Mouse (Mus musculus): ENCODE results near the gene Slc35f1. TPM values are rescaled to one million over a fixed set of nuclear protein-coding genes. Genes with fewer than 3 reads are reported as not detected.

The Slc35f1 gene
- polyA plus RNA-seq, 1 experiment = not detected

GRCm38 (mm10) chr10:52715146-52715545 lies 24.8 kb downstream of the Slc35f1 start:
- Histone ChIP-seq H3K4me1 (ENCODE audit: control insufficient read depth) (no peaks in the 10 kb centered on the region), H3K9me3 (ENCODE audit: control insufficient read depth, low read length) (no peaks in the 10 kb centered on the region), H3K27me3 (ENCODE audit: control insufficient read depth) (no peaks in the 10 kb centered on the region), H3K4me3 (replicated peaks) (no peak overlapping the region), H3K36me3 (ENCODE audit: control insufficient read depth) (no peaks in the 10 kb centered on the region)
- TF ChIP-seq GATA1 (IDR thresholded peaks at IDR 0.05; ENCODE audit: low read length) (no peak), TAL1 (IDR thresholded peaks at IDR 0.05; ENCODE audit: low read length) (no peak)

GRCm38 (mm10) chr10:52718199-52718917 lies 28.0 kb downstream of the Slc35f1 start:
- Histone ChIP-seq H3K36me3 (ENCODE audit: control insufficient read depth) (no peaks in the 10 kb centered on the region), H3K27me3 (ENCODE audit: control insufficient read depth) (no peaks in the 10 kb centered on the region), H3K9me3 (ENCODE audit: control insufficient read depth, low read length) (no peaks in the 10 kb centered on the region), H3K4me3 (replicated peaks) (no peak overlapping the region), H3K4me1 (ENCODE audit: control insufficient read depth) (no peaks in the 10 kb centered on the region)
- TF ChIP-seq TAL1 (IDR thresholded peaks at IDR 0.05; ENCODE audit: low read length) = no peak
- no peak for TF ChIP-seq GATA1 (IDR thresholded peaks at IDR 0.05; ENCODE audit: low read length)

- H3K27me3 ChIP-seq (ENCODE audit: control insufficient read depth) = no peaks in the 10 kb centered on the region
- no peak overlapping the region for H3K4me3 ChIP-seq (replicated peaks)
- no peak for TF ChIP-seq TAL1 (IDR thresholded peaks at IDR 0.05; ENCODE audit: low read length)
- TF ChIP-seq GATA1 (IDR thresholded peaks at IDR 0.05; ENCODE audit: low read length) = no peak
- H3K4me1 ChIP-seq (ENCODE audit: control insufficient read depth) = no peaks in the 10 kb centered on the region
- H3K9me3 ChIP-seq (ENCODE audit: control insufficient read depth, low read length) = no peaks in the 10 kb centered on the region
- H3K36me3 ChIP-seq (ENCODE audit: control insufficient read depth) = no peaks in the 10 kb centered on the region
Observed at GRCm38 (mm10) chr10:52726674-52727073, 36.3 kb downstream of the Slc35f1 start.

GRCm38 (mm10) chr10:52742671-52743379 lies 52.5 kb downstream of the Slc35f1 start:
- H3K4me1 ChIP-seq (ENCODE audit: control insufficient read depth) = no peaks in the 10 kb centered on the region
- H3K4me3 ChIP-seq (replicated peaks) = no peak overlapping the region
- H3K9me3 ChIP-seq (ENCODE audit: control insufficient read depth, low read length) = no peaks in the 10 kb centered on the region
- H3K27me3 ChIP-seq (ENCODE audit: control insufficient read depth) = no peaks in the 10 kb centered on the region
- H3K36me3 ChIP-seq (ENCODE audit: control insufficient read depth) = no peaks in the 10 kb centered on the region
- no peak for TF ChIP-seq GATA1 (IDR thresholded peaks at IDR 0.05; ENCODE audit: low read length)
- TF ChIP-seq TAL1 (IDR thresholded peaks at IDR 0.05; ENCODE audit: low read length) = no peak

- no peaks in the 10 kb centered on the region for H3K4me1 ChIP-seq (ENCODE audit: control insufficient read depth)
- H3K4me3 ChIP-seq (replicated peaks) = no peak overlapping the region
- no peaks in the 10 kb centered on the region for H3K36me3 ChIP-seq (ENCODE audit: control insufficient read depth)
- TF ChIP-seq GATA1 (IDR thresholded peaks at IDR 0.05; ENCODE audit: low read length) = no peak
- no peak for TF ChIP-seq TAL1 (IDR thresholded peaks at IDR 0.05; ENCODE audit: low read length)
- H3K27me3 ChIP-seq (ENCODE audit: control insufficient read depth) = no peaks in the 10 kb centered on the region
- no peaks in the 10 kb centered on the region for H3K9me3 ChIP-seq (ENCODE audit: control insufficient read depth, low read length)
Observed at GRCm38 (mm10) chr10:52743831-52744230, 53.5 kb downstream of the Slc35f1 start.

GRCm38 (mm10) chr10:52748028-52748597 lies 57.8 kb downstream of the Slc35f1 start:
- no peaks in the 10 kb centered on the region for H3K9me3 ChIP-seq (ENCODE audit: control insufficient read depth, low read length)
- H3K4me3 ChIP-seq (replicated peaks) = no peak overlapping the region
- H3K27me3 ChIP-seq (ENCODE audit: control insufficient read depth) = no peaks in the 10 kb centered on the region
- TF ChIP-seq TAL1 (IDR thresholded peaks at IDR 0.05; ENCODE audit: low read length) (no peak), GATA1 (IDR thresholded peaks at IDR 0.05; ENCODE audit: low read length) (no peak)
- H3K36me3 ChIP-seq (ENCODE audit: control insufficient read depth) = no peaks in the 10 kb centered on the region
- no peaks in the 10 kb centered on the region for H3K4me1 ChIP-seq (ENCODE audit: control insufficient read depth)

- Histone ChIP-seq H3K4me1 (ENCODE audit: control insufficient read depth) (no peaks in the 10 kb centered on the region), H3K9me3 (ENCODE audit: control insufficient read depth, low read length) (no peaks in the 10 kb centered on the region), H3K36me3 (ENCODE audit: control insufficient read depth) (no peaks in the 10 kb centered on the region), H3K4me3 (replicated peaks) (no peak overlapping the region), H3K27me3 (ENCODE audit: control insufficient read depth) (no peaks in the 10 kb centered on the region)
- TF ChIP-seq TAL1 (IDR thresholded peaks at IDR 0.05; ENCODE audit: low read length) (no peak), GATA1 (IDR thresholded peaks at IDR 0.05; ENCODE audit: low read length) (no peak)
Observed at GRCm38 (mm10) chr10:52755949-52756679, 65.8 kb downstream of the Slc35f1 start.

GRCm38 (mm10) chr10:52757496-52758260 lies 67.3 kb downstream of the Slc35f1 start:
- H3K9me3 ChIP-seq (ENCODE audit: control insufficient read depth, low read length) = no peaks in the 10 kb centered on the region
- H3K4me3 ChIP-seq (replicated peaks) = no peak overlapping the region
- no peak for TF ChIP-seq GATA1 (IDR thresholded peaks at IDR 0.05; ENCODE audit: low read length)
- TF ChIP-seq TAL1 (IDR thresholded peaks at IDR 0.05; ENCODE audit: low read length) = no peak
- no peaks in the 10 kb centered on the region for H3K36me3 ChIP-seq (ENCODE audit: control insufficient read depth)
- H3K4me1 ChIP-seq (ENCODE audit: control insufficient read depth) = no peaks in the 10 kb centered on the region
- H3K27me3 ChIP-seq (ENCODE audit: control insufficient read depth) = no peaks in the 10 kb centered on the region

All from erythroblast, embryonic 14.5 days (primary cell).